Mouse (Mus musculus): ENCODE data around the gene Camk2g. TPM values are rescaled to one million over a fixed set of nuclear protein-coding genes. Genes with fewer than 3 reads are reported as not detected.

Camk2g gene
- total RNA-seq, 1 experiment, result 28.7 TPM

GRCm38 (mm10) chr14:20811779-20812406 is 18.0 kb upstream of the Camk2g start:
- DNase-seq (ENCODE audit: low read depth, low spot score), result no peak
- Histone ChIP-seq H3K4me1 (ENCODE audit: control insufficient read depth in 2 of 2, insufficient read depth in 2 of 2, low read length in 2 of 2, poor library complexity in 1 of 2) (peaks cover 2 to 4% of the 10 kb centered on the region in 2 experiments; a peak in 1 of 4 replicates), H3K36me3 (ENCODE audit: control insufficient read depth, insufficient read depth, low read length, poor library complexity, severe bottlenecking) (no peaks in the 10 kb centered on the region), H3K4me3 (ENCODE audit: insufficient read depth in 1 of 2, low read depth in 1 of 2, low read length in 2 of 2, poor library complexity in 1 of 2, severe bottlenecking in 1 of 2) (no peak overlapping the region), H3K27ac (ENCODE audit: insufficient read depth, low read depth, low read length, poor library complexity, severe bottlenecking) (no peak overlapping the region), H3K9ac (ENCODE audit: insufficient read depth, low read depth, low read length, poor library complexity, severe bottlenecking) (no peak overlapping the region), H3K9me3 (ENCODE audit: control insufficient read depth, insufficient read depth, low read depth, low read length) (no peaks in the 10 kb centered on the region)
- no peak for TF ChIP-seq HCFC1 (IDR thresholded peaks at IDR 0.05; ENCODE audit: borderline replicate concordance, insufficient read depth, low read length)
- TF ChIP-seq ZC3H11A (IDR thresholded peaks at IDR 0.05; ENCODE audit: borderline replicate concordance, low read depth, low read length), result no peak
- no peak for TF ChIP-seq ZNF384 (IDR thresholded peaks at IDR 0.05; ENCODE audit: low read depth, low read length)
- no peak for TF ChIP-seq CHD2 (IDR thresholded peaks at IDR 0.05; ENCODE audit: low read depth, low read length)
- no peak for TF ChIP-seq MAFK (IDR thresholded peaks at IDR 0.05; ENCODE audit: insufficient read depth, low read depth, low read length)
- in situ Hi-C loops (cut with MboI; ENCODE audit: low sequenced_read_pairs in 2 of 2, unreplicated experiment in 2 of 2), result loop anchor here in 1 of 2 experiments (10.0 kb wide), 1 partner anchor 53 kb away; no protein-coding TSS in a partner anchor

GRCm38 (mm10) chr14:20811236-20811635 is 17.3 kb upstream of the Camk2g start:
- Histone ChIP-seq H3K9ac (ENCODE audit: insufficient read depth, low read depth, low read length, poor library complexity, severe bottlenecking) (no peak overlapping the region), H3K4me3 (ENCODE audit: insufficient read depth in 1 of 2, low read depth in 1 of 2, low read length in 2 of 2, poor library complexity in 1 of 2, severe bottlenecking in 1 of 2) (no peak overlapping the region), H3K27ac (ENCODE audit: insufficient read depth, low read depth, low read length, poor library complexity, severe bottlenecking) (no peak overlapping the region), H3K9me3 (ENCODE audit: control insufficient read depth, insufficient read depth, low read depth, low read length) (no peaks in the 10 kb centered on the region), H3K36me3 (ENCODE audit: control insufficient read depth, insufficient read depth, low read length, poor library complexity, severe bottlenecking) (no peaks in the 10 kb centered on the region), H3K4me1 (ENCODE audit: control insufficient read depth in 2 of 2, insufficient read depth in 2 of 2, low read length in 2 of 2, poor library complexity in 1 of 2) (peaks cover 2 to 4% of the 10 kb centered on the region in 2 experiments; a peak in 1 of 4 replicates)
- in situ Hi-C loops (cut with MboI; ENCODE audit: low sequenced_read_pairs in 2 of 2, unreplicated experiment in 2 of 2), result loop anchor here in 1 of 2 experiments (10.0 kb wide), 1 partner anchor 54 kb away; no protein-coding TSS in a partner anchor
- DNase-seq (ENCODE audit: low read depth, low spot score), result no peak
- no peak for TF ChIP-seq ZNF384 (IDR thresholded peaks at IDR 0.05; ENCODE audit: low read depth, low read length)
- no peak for TF ChIP-seq HCFC1 (IDR thresholded peaks at IDR 0.05; ENCODE audit: borderline replicate concordance, insufficient read depth, low read length)
- no peak for TF ChIP-seq CHD2 (IDR thresholded peaks at IDR 0.05; ENCODE audit: low read depth, low read length)
- TF ChIP-seq ZC3H11A (IDR thresholded peaks at IDR 0.05; ENCODE audit: borderline replicate concordance, low read depth, low read length), result no peak
- no peak for TF ChIP-seq MAFK (IDR thresholded peaks at IDR 0.05; ENCODE audit: insufficient read depth, low read depth, low read length)

DNA sequence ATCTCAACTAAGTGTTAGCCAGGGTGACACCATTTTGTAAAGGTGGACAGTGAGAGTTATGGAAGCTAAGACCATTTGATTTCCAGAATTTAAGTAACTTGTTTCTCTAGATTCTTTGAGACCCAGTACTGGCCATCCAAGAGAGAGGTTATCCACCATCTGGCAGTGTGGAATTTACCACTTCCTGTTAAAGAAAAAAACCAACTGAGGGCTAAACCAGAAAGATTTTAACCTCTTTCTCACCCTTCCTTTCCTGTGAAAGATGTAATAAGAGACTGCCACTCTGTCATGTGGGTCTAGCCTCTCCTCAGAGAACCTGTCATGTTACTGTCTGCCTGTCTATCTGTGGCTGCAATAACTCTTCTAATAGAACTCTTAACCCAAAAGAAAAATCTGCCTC is 15.9 kb upstream of the Camk2g start:
- Histone ChIP-seq H3K4me3 (ENCODE audit: insufficient read depth in 1 of 2, low read depth in 1 of 2, low read length in 2 of 2, poor library complexity in 1 of 2, severe bottlenecking in 1 of 2) (no peak overlapping the region), H3K4me1 (ENCODE audit: control insufficient read depth in 2 of 2, insufficient read depth in 2 of 2, low read length in 2 of 2, poor library complexity in 1 of 2) (peaks cover 4 to 6% of the 10 kb centered on the region in 2 experiments; a peak in 3 of 4 replicates), H3K9me3 (ENCODE audit: control insufficient read depth, insufficient read depth, low read depth, low read length) (no peaks in the 10 kb centered on the region), H3K36me3 (ENCODE audit: control insufficient read depth, insufficient read depth, low read length, poor library complexity, severe bottlenecking) (no peaks in the 10 kb centered on the region), H3K27ac (ENCODE audit: insufficient read depth, low read depth, low read length, poor library complexity, severe bottlenecking) (no peak overlapping the region), H3K9ac (ENCODE audit: insufficient read depth, low read depth, low read length, poor library complexity, severe bottlenecking) (no peak overlapping the region)
- TF ChIP-seq MAFK (IDR thresholded peaks at IDR 0.05; ENCODE audit: insufficient read depth, low read depth, low read length), result no peak
- no peak for TF ChIP-seq ZC3H11A (IDR thresholded peaks at IDR 0.05; ENCODE audit: borderline replicate concordance, low read depth, low read length)
- no peak for TF ChIP-seq HCFC1 (IDR thresholded peaks at IDR 0.05; ENCODE audit: borderline replicate concordance, insufficient read depth, low read length)
- no peak for TF ChIP-seq ZNF384 (IDR thresholded peaks at IDR 0.05; ENCODE audit: low read depth, low read length)
- no peak for TF ChIP-seq CHD2 (IDR thresholded peaks at IDR 0.05; ENCODE audit: low read depth, low read length)
- no peak for DNase-seq (ENCODE audit: low read depth, low spot score)
- in situ Hi-C loops (cut with MboI; ENCODE audit: low sequenced_read_pairs in 2 of 2, unreplicated experiment in 2 of 2), result loop anchor here in 1 of 2 experiments (10.0 kb wide), 1 partner anchor 55 kb away; no protein-coding TSS in a partner anchor

DNA sequence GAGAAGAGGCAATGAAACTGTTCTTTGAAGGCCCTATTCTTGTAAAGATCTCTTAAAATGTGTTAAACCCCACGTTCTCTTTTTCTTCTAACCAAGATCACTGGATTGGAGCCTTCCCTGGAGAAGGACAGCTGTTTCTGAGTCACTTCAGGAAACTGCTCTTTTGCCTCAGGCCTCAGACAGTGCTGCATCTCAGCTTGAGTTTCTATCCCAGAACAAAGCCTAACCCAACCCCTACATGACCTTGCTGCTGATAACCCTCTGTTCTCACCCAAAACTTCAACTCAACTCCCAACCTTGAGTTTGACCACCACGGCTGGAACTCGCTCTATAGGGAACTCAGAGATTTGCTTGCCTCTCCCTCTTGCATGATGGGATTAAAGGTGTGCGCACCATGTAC is 15.5 kb upstream of the Camk2g start:
- H3K36me3 ChIP-seq (ENCODE audit: control insufficient read depth, insufficient read depth, low read length, poor library complexity, severe bottlenecking), result no peaks in the 10 kb centered on the region
- DNase-seq (ENCODE audit: low read depth, low spot score), result no peak
- in situ Hi-C loops (cut with MboI; ENCODE audit: low sequenced_read_pairs in 2 of 2, unreplicated experiment in 2 of 2), result no loop called here
- no peak for TF ChIP-seq HCFC1 (IDR thresholded peaks at IDR 0.05; ENCODE audit: borderline replicate concordance, insufficient read depth, low read length)
- TF ChIP-seq ZNF384 (IDR thresholded peaks at IDR 0.05; ENCODE audit: low read depth, low read length), result no peak
- TF ChIP-seq ZC3H11A (IDR thresholded peaks at IDR 0.05; ENCODE audit: borderline replicate concordance, low read depth, low read length), result no peak
- no peak for TF ChIP-seq MAFK (IDR thresholded peaks at IDR 0.05; ENCODE audit: insufficient read depth, low read depth, low read length)
- TF ChIP-seq CHD2 (IDR thresholded peaks at IDR 0.05; ENCODE audit: low read depth, low read length), result no peak
- H3K27ac ChIP-seq (ENCODE audit: insufficient read depth, low read depth, low read length, poor library complexity, severe bottlenecking), result no peak overlapping the region
- H3K9me3 ChIP-seq (ENCODE audit: control insufficient read depth, insufficient read depth, low read depth, low read length), result no peaks in the 10 kb centered on the region
- H3K4me3 ChIP-seq (ENCODE audit: insufficient read depth in 1 of 2, low read depth in 1 of 2, low read length in 2 of 2, poor library complexity in 1 of 2, severe bottlenecking in 1 of 2), result no peak overlapping the region
- H3K4me1 ChIP-seq (ENCODE audit: control insufficient read depth in 2 of 2, insufficient read depth in 2 of 2, low read length in 2 of 2, poor library complexity in 1 of 2), result peaks cover 4 to 6% of the 10 kb centered on the region in 2 experiments; a peak in 3 of 4 replicates
- no peak overlapping the region for H3K9ac ChIP-seq (ENCODE audit: insufficient read depth, low read depth, low read length, poor library complexity, severe bottlenecking)
